Mouse (Mus musculus) lung, postnatal 36 days (tissue): ENCODE data around the gene Tinagl1.

Experiments used
- DNase-seq: peaks from one replicate; pipeline ENCODE4 v3.0.0; 2022; ENCODE audit warnings: mixed read lengths

The Tinagl1 gene

DNA sequence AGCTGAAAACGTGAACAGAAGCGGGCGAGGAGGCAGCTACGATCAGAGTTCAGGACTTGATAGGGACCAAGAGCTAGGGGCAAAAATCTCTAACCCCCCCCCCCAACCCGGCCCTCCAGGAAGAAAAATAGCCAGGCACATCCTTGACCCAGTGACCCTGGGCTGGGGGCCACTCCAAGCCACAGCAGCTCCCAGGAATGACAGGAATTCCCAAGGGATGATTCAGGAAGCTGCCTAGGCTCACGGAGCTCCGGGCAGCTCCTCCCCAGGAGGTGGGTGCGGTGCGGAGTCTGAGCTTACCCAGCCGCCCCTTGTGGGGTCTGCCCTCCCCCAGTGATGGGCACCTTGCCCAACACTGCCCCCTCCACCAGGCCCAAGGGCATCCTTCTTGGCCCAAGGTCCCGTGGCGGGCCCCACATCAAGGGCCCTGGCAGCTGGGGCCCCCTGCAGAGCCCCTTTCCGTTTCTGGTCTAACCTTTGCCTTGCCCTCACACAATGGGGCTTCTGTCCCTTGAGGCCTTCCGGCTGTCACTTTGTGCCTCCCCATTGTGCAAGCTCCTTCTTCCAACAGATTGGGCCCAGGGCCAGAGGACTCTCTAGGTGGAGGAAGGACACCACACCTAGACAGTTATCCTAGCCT is at the start of gene Tinagl1:
TSS of gene Tinagl1 (minus strand) at position 51 of the 640 bp plus-strand sequence.
- DNase-seq = peak; percentile 65

DNA sequence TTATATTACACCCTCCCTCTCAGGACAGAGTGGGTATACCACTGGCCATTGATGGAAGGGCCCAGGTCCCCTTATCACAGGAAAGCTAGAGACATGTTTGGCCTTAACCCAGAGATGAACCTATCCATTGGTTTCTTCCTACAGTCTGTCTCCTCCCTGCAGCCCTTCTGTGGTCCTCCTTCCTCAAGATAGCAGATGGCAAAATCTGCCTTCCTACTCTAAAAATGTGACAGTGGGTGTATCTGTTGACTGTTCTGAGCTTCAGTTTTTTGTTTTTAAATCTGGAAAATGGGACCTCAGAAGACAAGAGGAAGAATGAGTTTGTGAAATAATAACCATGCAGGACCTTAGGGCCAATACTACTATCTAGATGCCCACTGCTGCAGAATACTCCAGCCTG is 49.1 kb upstream of the Tinagl1 start:
- DNase-seq = no peak

DNA sequence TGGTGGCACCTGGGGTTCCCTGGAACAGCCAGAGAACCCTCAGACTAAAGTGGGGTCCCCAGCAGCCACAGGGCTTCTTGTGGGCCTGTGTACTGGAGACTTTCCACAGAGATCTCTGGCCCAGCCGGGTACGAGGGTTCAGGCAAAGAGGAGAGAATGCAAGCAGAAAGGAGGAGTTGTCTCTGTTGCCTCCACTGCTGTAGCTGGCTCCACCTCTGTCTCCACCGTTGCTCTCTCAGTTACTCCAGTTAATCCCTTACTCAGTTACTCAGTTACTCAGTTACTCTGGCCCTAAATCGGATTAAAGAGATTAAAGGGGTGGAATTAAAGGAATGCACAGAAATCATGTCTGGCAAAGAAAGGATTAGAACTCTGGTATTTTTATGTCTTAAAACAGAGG is 47.3 kb upstream of the Tinagl1 start, which contains the start of gene Gm853:
TSS of gene Gm853 (minus strand) at position 223 of the 400 bp plus-strand sequence.
- DNase-seq = no peak

DNA sequence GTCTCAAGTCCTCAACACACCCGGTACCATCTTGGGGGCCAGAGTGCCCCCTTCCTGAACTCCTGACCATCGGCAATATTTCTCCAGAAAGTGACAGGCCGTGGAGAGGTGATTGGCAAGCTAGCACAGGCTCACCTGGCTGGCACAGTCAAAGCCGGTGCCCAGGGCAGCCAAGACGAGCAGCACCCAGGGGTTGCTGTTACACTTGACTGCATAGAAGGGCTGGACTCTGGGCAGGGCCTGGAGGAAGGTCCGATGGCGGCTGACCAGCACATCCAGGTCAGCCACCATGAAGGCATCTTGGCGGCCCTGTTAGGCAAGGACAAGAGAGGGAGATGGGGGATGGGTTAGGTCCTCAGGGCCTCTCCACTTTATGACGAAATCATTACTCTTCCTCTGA is 45.3 kb upstream of the Tinagl1 start:
- DNase-seq = no peak

DNA sequence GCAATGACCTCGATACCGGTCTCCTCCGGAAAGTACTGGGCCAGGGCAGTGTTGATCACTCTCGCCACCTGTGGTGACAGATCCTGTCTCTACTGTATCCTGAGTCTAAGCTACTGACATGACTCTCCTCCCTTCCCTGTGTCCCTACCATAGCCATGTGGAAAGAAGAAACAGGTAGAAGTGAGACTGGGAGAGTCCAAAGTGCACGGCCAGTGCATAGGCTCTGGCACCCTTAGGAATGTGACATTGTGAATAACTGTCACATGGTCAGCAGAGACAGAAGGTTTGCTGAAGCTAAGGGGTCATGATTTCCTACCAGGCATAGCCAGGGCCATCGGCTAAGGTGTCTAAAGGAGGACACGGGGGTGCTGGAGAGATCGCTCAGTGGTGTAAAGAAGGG is 40.5 kb upstream of the Tinagl1 start:
- no peak for DNase-seq

DNA sequence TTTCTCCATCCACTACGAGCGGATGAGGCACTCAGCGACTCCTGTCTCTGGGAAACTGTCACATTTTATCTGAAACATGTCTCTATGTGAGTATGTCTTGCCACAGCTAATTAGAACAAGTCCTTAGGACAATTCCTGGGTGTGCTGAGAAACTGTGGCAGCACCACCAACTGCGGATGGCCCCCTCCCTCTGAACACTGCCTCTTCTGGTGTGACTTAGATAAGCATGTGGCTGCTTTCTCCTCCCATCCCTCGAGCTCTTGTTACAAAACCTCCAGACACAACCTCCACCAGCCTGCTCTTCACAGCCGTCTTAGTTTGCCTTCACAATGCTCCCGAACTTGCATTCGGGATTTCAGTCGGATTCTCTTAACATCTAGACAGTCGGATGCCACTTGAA is 38.9 kb upstream of the Tinagl1 start:
- DNase-seq = no peak

DNA sequence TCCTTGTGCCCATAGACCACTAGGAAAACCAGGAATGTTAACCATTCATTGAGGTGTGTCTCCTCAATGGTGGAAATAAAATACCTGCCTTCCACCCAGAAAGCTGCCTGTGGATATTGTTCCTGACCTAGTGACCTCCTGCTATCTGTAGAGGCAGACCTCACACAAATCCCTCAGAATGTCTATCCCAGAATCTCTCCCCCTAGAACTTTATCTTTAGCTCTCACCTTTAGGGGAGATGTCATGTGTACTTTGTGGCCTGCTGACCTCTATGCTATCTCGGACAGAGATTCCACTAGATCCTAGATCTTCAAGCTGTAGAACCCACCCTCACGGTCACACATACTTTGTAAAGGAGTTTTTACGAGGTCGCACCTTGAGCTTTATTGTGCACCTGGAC is 38.3 kb upstream of the Tinagl1 start:
- DNase-seq = no peak

DNA sequence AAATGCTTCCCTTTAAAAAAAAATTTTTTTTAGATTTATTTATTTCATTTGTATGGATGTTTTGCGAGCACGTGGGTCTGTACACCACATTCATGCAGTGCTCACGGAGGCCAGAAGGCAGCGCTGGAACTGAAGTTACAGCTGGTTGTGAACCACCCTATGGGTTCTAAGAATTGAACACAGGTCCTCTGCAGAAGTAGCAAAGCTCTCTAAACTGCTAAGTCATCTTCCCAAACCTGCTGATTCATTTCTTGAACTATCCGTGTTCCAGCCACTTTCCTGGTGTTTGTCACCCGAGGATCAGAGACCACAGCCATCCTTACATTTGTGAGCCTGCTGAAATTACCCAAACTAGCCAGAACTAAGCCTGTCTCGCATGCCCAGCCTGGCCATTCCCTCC is 37.5 kb upstream of the Tinagl1 start:
- no peak for DNase-seq

DNA sequence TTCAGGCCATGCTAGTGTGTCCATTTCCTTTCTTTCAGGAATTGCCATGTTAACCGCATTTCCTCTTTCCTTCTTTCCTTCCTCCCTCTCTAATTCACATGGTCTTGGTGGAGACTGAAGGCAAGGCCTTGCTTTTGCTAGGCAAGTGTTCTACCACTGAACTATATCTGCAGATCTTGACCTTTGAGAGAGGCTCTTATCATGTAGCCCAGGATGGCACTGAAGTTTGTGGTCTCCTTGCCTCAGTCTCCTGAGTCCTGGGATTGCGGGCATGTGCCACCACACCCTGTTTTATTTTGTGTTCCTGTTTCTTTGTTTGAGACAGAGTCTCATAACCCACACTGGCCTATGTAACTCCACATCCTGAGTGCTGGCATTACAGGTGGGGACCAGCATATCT is 36.9 kb upstream of the Tinagl1 start:
- DNase-seq = no peak

DNA sequence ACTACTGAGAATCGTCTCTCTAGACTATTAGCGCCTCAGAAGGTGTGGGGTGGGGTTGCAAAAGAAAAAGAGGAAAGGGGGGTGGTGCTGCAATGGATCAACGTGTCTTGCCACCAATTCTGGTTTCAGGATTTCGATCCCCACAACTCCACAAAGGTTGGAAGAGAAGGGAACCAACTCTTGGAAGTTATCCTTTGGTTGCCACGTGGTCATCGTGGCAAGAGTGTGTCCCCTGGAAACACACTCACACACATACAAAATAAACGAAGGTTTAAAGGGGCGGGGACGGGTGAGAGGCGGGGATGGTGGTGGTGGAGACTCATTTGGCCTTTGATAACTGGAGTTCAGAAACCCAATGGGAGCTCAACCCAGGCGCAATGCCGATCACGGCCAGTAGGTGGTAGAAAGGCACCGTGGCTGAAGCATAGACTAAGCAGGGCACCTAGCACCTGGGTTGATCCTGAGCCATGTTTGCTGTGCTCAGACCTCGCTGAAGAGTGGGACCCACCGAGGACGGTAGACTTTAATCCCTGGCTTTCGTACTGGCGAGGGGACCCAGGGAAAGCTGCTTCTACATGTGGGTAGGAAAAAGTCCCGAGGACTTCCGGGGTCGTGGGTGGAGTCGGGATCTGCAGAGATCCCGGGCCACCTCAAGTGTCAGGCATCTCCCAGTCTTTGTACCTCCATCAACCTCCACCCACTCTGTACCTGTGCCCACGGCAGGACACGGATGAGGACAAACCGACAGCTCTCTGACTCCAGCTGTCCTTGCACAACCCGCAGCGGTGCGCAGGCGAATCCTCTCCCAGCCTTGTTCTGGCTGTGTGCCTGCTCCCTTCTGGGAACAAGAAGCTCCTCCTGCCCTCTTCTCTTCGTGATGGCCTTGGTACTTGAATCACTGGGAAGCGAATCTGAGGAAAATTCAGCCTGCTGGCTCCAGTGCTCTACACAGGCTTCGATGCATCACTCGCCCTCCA is 24.1 kb upstream of the Tinagl1 start:
- peak; percentile 89 for DNase-seq

DNA sequence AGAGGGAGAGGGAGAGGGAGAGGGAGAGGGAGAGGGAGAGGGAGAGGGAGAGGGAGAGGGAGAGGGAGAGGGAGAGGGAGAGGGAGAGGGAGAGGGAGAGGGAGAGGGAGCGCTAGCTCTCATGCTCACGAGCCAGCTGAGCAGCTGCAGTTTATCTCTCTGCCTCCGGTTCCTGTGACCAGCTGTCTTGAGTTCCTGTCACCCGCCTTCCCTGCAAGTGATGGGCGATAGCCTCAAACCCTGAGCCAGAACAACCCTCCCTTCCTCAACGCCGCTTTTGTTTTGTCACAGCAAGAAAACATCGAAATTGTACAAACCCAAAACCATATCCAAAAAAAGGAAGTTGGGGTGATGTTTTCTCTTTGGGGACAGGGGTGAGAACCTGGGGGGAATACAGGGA is 21.6 kb upstream of the Tinagl1 start:
- peak; percentile 17 for DNase-seq

DNA sequence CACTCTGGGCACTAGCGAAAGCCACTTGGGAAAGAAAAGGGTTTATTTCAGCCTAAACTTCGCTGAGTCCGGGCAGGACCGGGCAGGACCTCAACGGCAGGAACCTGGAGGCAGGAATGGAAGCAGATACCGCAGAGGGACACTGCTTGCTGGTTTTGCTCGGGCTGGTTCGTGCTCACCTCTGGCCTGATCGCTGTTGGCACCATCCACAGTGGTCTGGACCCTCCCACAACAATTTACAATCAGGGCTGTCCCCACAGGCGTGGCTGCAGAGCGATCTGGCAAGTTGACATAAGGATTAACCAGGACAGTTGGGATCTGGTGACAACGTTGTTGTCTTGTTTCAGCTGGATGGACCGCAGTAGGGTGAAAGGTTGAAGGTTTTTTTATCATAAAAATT is 21.0 kb upstream of the Tinagl1 start:
- DNase-seq = no peak

DNA sequence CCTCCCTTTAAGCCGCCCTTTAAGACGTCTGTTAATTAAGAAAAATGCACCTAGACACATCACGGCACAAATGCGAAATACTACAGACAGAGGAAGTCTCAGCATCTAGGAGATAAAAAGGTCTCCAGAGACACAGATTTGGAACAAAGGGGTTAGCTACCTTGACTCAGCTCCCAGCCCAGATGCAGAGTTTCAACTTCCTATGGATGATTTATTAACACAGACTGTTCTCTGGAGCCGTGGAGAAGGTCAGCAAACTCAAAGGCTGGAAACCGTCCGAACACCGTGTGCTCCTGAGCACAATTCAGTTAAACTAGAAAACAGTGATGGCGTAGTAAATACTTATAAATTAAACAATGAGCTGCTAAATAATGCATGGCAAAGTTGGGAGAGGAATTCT is 17.3 kb upstream of the Tinagl1 start:
- DNase-seq = no peak

DNA sequence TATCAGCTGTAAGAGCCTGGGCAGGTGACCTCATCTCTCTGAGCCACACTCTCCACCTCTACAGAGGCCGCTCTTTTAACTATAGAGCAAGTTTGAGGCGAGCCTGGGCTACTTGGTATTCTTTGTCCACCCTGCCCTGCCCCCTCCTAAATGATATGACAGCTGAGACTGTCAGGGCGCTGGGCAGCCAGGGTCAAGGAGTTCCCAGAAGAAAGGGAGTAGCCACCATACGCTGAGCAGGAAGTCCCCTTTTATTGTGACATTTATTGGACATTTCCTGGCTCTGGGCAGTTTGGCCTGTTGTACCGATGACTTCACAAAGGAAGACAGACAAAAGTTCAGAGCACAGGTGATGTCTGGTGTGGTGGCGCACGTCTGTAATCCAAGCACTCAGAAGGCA is 14.7 kb upstream of the Tinagl1 start:
- no peak for DNase-seq

DNA sequence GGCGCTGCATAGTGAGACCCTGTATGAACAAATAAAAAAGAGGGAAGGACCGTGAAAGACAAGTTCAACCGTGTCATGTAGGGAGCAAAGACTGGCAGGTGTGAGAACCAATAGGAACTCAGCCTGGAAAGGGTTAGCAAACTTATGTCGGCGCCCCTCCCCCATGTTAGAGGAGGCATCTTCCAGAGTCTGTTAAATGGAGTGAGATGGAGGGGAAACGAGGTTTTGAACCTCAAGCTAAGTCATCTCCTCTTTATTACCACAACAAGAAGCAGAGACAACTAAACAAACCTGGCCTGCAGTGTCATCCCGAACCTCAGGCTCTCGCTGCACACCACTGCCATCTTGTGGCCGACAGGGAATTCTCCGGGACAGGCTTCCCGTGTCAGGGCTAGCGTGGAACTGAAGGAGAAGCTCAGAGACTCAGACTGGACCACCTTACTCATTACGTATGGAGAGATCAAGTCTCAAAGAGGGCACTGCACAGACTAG is 13.9 kb upstream of the Tinagl1 start:
- peak; percentile 88 for DNase-seq

DNA sequence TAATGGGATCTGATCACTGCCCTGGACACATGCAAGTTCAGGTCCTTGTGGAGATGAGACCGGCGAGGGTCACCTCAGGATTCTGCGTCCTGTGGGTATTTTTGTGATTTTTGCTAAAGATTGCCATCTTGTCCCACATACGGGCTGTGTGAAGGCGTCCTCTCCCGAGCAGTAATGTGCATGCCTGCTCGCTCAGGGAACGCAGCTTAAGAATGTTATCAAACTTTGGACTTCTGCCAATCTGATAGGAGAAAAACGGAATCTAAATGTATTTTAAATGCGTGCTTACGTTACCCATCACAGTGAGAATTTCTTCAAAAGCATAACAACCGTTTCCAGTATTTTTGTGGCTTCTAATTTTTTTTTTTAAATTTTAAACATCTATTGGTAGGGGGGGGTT is 12.0 kb upstream of the Tinagl1 start:
- DNase-seq = no peak

DNA sequence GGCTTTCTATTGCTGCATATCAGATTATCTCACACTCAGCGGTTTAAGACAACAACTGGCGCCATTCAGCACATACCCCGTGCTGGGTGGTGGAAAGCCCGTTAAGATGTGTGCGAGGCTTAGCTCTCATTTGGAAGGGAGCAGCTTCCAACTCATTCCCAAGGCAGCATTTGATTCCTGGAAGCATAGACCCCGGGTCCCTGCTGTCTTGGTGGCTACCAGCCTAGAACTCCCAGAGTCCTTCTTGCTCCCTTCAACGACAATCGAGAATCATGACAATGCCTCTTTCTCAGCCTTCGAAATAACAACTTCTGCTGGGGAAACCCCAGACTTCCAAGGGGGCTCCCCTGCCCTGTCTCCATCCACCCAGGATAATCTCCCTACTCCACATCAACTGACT is 11.5 kb upstream of the Tinagl1 start:
- no peak for DNase-seq

DNA sequence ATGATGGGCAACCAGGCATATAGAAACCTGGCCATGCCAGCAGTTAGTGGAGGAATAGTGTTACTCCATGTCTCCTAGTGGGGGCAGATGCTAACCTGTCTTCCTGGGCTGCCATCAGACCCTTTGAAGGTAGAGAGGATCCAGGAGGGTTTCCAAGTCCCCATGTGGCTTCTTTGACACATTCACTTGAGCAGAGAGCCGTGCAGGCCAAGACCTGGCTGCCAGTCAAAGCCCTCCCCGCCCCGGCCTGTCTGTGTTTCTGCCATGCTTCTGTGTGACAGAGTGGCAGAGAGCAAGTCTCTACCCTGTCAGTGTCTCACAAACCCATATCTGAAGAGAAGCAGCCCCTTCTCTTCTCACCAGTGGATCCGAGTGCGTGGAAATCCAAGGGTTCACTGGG is 9.0 kb upstream of the Tinagl1 start:
- no peak for DNase-seq

DNA sequence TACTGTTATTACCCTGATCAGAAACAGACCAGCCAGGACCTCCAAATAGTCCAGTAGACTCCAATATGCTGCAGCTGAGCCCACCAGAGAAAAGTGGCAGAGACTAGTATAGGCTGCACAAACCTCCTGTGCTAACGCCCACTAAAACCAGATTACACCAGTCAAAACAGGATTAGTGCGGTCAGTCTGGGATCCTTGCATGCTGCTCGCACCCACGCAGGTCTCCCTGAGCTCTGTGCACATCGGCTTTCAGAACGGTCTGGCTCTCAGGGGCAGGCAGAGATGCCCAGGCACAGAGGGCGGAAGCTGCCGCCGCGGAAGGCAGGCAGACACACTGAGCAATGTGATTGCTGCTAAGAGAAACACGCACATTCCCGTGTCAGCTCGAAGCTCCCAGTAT is 8.1 kb upstream of the Tinagl1 start:
- DNase-seq = no peak

DNA sequence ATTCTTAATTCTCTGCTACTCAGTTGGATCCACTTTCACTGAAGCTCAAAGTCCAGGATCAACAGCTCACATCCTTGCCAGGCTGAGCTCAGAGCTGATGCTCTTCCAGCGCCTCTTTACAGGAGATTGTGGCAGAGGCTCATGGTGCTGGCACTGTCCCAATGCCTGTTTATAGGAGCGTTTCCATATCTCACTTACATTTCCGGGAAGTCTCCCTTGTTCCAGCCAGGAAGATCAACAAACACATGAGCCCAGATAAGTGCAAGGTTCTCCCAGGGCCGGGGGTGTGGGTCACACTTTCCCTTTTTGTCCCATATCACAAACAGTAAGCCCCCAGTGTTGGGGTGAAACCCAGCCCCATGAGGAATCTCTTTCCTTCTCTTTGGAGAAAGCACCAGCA is 7.0 kb upstream of the Tinagl1 start:
- peak; percentile 88 for DNase-seq

DNA sequence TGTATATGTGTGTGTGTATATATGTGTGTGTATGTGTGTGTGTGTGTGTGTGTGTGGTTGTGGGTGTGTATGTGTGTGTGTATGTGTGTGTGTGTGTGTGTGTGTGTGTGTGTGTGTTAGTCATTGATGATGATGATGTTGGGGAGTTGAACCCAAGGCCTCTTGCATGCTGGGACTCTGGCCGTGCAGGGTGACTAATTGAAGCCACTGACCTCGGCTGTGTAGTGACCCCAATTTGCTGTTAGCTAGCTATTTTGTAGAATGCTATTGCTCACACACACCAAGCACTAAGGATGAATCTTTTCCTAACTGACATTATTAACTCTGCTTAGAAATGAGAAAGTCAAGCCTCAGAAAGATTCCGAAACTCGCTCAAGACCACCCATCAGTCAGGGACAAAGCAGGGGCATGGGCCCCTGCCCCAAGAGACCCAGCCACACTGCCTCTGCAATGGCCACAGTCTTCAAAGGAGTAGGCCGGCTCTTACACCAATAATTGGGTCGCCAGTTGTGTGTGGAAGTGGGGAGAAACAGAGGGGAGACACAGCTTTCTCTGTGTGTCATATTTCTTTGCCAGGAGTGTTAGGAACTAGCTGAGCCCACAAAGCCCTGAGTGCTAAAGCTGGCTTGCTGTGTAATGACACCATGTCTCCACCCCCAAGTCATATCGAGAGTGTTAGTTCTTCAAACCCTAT is 6.1 kb upstream of the Tinagl1 start:
- no peak for DNase-seq

DNA sequence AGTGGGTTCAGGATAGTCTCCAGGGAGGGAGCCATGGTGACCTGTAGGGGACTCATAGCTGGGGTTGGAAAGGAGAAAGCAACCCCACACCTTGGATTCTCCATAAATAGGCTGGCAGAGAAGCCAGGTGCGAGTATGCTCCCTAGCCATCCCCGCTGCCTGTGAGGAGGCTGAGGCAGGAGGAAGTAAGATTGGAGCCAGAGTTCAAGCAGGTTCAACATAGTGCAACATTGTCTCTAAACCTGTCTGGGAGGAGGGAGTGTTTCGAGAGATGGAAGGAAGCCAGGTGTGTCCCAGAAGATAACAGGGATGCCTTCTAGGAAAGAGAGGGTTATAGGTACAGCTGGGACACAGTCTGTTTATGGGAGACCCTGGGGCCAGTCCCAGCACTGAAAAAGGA is 5.0 kb upstream of the Tinagl1 start:
- no peak for DNase-seq

DNA sequence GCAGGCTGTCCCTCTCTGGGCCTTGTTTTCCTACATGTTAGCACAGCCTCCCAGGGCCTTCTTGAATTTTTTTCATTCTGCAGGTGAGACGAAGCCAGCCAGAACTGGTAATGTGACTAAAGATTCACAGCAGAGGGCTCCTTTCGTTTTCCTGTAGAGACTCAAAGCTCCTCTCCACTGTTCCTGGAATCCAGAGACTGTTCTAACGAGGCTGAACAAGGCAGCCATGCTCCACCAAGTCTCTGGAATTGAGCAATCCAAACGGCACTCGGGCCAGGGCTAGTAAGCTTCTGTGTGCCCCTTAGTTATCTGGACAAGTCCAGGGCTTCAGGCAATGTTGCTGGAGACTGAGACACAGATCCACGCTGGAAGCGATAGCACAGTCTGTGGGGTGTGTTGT is 2.6 kb upstream of the Tinagl1 start:
- DNase-seq = peak; percentile 42

DNA sequence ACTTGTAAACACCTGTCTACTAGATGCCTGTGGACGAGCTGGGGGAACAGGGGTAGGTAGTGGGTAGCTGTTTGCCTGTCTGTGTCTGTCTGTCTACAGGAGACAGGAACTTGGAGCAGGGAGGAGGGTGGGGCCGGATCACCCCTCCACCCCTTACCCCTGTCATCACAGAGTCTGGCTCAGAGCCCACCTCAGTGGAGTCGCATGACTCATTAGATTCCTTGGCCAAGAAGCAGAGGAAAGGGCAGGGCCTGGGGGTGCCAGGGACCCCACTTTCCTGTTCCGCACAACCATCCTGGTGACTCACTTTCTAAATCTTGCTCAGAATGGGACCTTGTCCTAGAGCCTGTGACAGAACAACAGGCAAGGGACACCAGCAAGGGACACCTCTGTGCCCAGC is 2.2 kb upstream of the Tinagl1 start:
- peak; percentile 81 for DNase-seq
